Mouse (Mus musculus) layer of hippocampus, adult 18-20 months (tissue): ENCODE measurements around the gene F5. TPM values are rescaled to one million over a fixed set of nuclear protein-coding genes. Genes with fewer than 3 reads are reported as not detected.

Source experiments
- total RNA-seq, 2 experiments: library from RNA; stranded (reverse); gene quantifications; 2 replicates each; pipeline ENCODE4 v1.2.3; 2021

F5 gene
- total RNA-seq, 2 experiments from 2014 or later = 0.66 to 1.6 TPM

Other genes starting within 250 kb of the F5 start
- gene Scyl3, start 222.7 kb upstream of the F5 start, total RNA-seq = 10 to 100 TPM; 19.7 to 19.8 TPM
- gene BC055324, start 157.0 kb upstream of the F5 start, total RNA-seq = 1 to 10 TPM; 1.3 to 1.4 TPM
- 1 to 10 TPM; 7.4 to 7.6 TPM for gene Mettl18, start 156.9 kb upstream of the F5 start, total RNA-seq
- gene Sele, start 103.6 kb upstream of the F5 start, total RNA-seq = not detected
- gene Sell, start 89.9 kb upstream of the F5 start, total RNA-seq = not detected
- gene Selp, start 36.6 kb upstream of the F5 start, total RNA-seq = not detected
- 10 to 100 TPM; 12.6 to 14.8 TPM for gene Slc19a2, start 97.2 kb downstream of the F5 start, total RNA-seq
- gene Ccdc181, start 123.7 kb downstream of the F5 start, total RNA-seq = 10 to 100 TPM; 22.5 to 22.7 TPM
- 10 to 100 TPM; 23.3 to 23.6 TPM for gene Nme7, start 152.3 kb downstream of the F5 start, total RNA-seq
- gene Blzf1, start 155.7 kb downstream of the F5 start, total RNA-seq = 10 to 100 TPM; 22.1 to 22.6 TPM